Mouse (Mus musculus) heart, embryonic 15.5 days (tissue): Measurements from ENCODE around the gene Pphln1. TPM values are rescaled to one million over a fixed set of nuclear protein-coding genes. Genes with fewer than 3 reads are reported as not detected.
"Not testable (repeated sequence)": the region's sequence is repeated elsewhere in the genome, so short reads cannot be mapped to it uniquely, and the experiment has no call there.

Experiments
- ATAC-seq: fragments of 200-750 bp; cut with Nextera tagmentation; replicated peaks from 2 replicates; pipeline ENCODE4 v1.8.0; 2017; ENCODE audit warnings: low read depth, moderate TSS enrichment; ENCODE audit not compliant: insufficient number of reproducible peaks, insufficient read depth, low FRiP score
- H3K27ac ChIP-seq: fragments of 300-500 bp; sonication (generic); 2 replicates; pipeline ENCODE4 v1.5.1; 2015; ENCODE audit warnings: mild to moderate bottlenecking, inconsistent platforms
- H3K27me3 ChIP-seq: fragments of 300-500 bp; sonication (generic); 2 replicates; pipeline ENCODE4 v1.6.1; 2015; ENCODE audit warnings: inconsistent platforms
- H3K36me3 ChIP-seq: fragments of 300-500 bp; sonication (generic); 2 replicates; pipeline ENCODE4 v1.6.1; 2015; ENCODE audit warnings: mild to moderate bottlenecking, inconsistent platforms
- H3K4me1 ChIP-seq: fragments of 300-500 bp; sonication (generic); replicated peaks from 2 replicates; pipeline ENCODE4 v1.6.1; 2015; ENCODE audit warnings: inconsistent platforms
- H3K4me2 ChIP-seq: fragments of 300-500 bp; sonication (generic); 2 replicates; pipeline ENCODE4 v1.6.1; 2015; ENCODE audit warnings: inconsistent platforms, mild to moderate bottlenecking, moderate library complexity
- H3K4me3 ChIP-seq: fragments of 300-500 bp; sonication (generic); 2 replicates; pipeline ENCODE4 v1.5.1; 2015; ENCODE audit warnings: mild to moderate bottlenecking, inconsistent platforms
- H3K9ac ChIP-seq: fragments of 300-500 bp; sonication (generic); 2 replicates; pipeline ENCODE4 v1.6.1; 2015; ENCODE audit warnings: mild to moderate bottlenecking, inconsistent platforms
- H3K9me3 ChIP-seq: fragments of 300-500 bp; sonication (generic); replicated peaks from 2 replicates; pipeline ENCODE4 v1.6.1; 2016; ENCODE audit warnings: inconsistent platforms
- WGBS: fragments of 180-500 bp; shearing (Covaris S2); methylation state at CpG from one replicate; pipeline ENCODE4 v1.1.7; 2015; ENCODE audit warnings: mixed read lengths; 5-methylcytosine and 5-hydroxymethylcytosine counted together
- polyA plus RNA-seq: library from polyadenylated mRNA; unstranded; fragments of >200 nt; fragmentation: Nextera tagmentation; extraction: Ambion mirVana; gene quantifications from 2 replicates; pipeline ENCODE4 v1.2.1, GENCODE M21; 2015

Gene Pphln1
- polyA plus RNA-seq, result 31.9 and 35.3 TPM in 2 replicates

- Histone ChIP-seq H3K27ac (peak within 1 kb of the TSS; percentile 90), H3K4me3 (peak within 1 kb of the TSS; percentile 100), H3K9ac (peak within 1 kb of the TSS; percentile 98), H3K27me3 (no peaks in the 10 kb centered on the region), H3K4me1 (peaks cover 28% of the 10 kb centered on the region), H3K9me3 (no peaks in the 10 kb centered on the region), H3K36me3 (peaks cover 9% of the 10 kb centered on the region), H3K4me2 (peak within 1 kb of the TSS; percentile 80)
- ATAC-seq, result peak; percentile 91
- WGBS, result 0% methylated on average over 100 of the region's 100 CpGs
Observed at GRCm38 (mm10) chr15:93397826-93398698, at the start of gene Pphln1, which contains the start of gene Zcrb1. Gene Pphln1 (plus strand): TSS chr15:93398350. Gene Zcrb1 (minus strand): TSS chr15:93398334.

DNA sequence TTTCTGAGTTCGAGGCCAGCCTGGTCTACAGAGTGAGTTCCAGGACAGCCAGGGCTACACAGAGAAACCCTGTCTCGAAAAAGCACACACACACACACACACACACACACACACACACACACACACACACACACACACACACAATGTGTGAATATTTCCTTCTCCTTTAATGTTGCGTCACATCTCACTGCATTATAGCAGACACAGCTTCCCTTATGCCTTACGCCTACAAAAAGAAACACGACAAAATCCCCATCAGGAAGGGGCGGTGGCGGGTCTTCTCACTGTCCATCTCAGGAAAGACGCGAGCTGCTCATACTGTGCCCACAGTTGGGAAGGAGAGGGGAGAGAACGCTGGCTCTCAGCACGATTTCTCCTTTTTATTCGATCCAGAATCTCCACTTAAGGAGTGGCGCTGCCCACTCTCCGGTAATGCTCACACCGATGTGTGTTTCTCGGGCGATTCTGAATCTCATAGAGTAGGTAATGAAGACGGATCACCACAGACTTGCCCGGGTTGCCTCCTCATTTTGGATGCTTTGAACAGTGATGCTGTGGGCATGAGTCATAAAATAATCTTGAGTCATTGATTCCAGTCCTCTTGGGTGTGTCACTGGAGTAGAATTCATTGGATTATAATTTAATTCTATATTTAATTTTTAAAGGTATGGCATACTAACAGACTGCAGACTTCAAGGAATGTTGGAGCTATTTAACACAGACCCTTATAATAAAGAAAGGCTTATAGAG, 39.6 kb upstream of the Pphln1 start:
- H3K36me3 ChIP-seq, result no peaks in the 10 kb centered on the region
- H3K4me1 ChIP-seq, result no peaks in the 10 kb centered on the region
- no peak overlapping the region for H3K9ac ChIP-seq
- H3K4me3 ChIP-seq, result no peak overlapping the region
- 88% methylated on average over 18 of the region's 19 CpGs for WGBS
- no peak overlapping the region for H3K4me2 ChIP-seq
- H3K27me3 ChIP-seq, result no peaks in the 10 kb centered on the region
- no peaks in the 10 kb centered on the region for H3K9me3 ChIP-seq
- no peak overlapping the region for H3K27ac ChIP-seq
- no peak for ATAC-seq

- Histone ChIP-seq H3K27me3 (no peaks in the 10 kb centered on the region), H3K4me2 (no peak overlapping the region), H3K4me1 (no peaks in the 10 kb centered on the region), H3K36me3 (no peaks in the 10 kb centered on the region), H3K4me3 (no peak overlapping the region), H3K9me3 (no peaks in the 10 kb centered on the region), H3K27ac (no peak overlapping the region), H3K9ac (no peak overlapping the region)
- 86% methylated on average over 6 of the region's 6 CpGs for WGBS
- ATAC-seq, result no peak
Observed at GRCm38 (mm10) chr15:93365561-93365960, 32.6 kb upstream of the Pphln1 start.

DNA sequence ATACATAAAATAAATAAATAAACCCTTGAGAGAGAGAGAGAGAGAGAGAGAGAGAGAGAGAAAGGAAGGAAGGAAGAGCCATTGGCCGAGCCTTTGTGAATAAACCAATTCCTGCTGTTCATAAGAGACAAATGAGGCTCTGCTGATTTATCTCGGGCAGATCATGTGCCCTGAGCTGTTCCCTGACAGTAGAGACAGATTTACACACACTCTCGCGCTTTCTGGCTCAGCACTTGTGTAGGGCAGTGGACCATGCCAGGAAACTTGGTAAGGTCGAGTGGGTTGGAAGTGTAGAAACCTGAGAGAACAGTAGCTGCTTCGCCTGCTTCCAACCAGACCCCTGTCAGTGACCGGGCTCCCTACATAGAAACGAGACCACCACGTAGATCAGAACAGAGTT, 29.6 kb upstream of the Pphln1 start:
- H3K9ac ChIP-seq, result no peak overlapping the region
- H3K4me3 ChIP-seq, result no peak overlapping the region
- no peak overlapping the region for H3K27ac ChIP-seq
- no peaks in the 10 kb centered on the region for H3K27me3 ChIP-seq
- H3K9me3 ChIP-seq, result no peaks in the 10 kb centered on the region
- 56% methylated on average over 9 of the region's 9 CpGs for WGBS
- no peaks in the 10 kb centered on the region for H3K4me1 ChIP-seq
- H3K36me3 ChIP-seq, result no peaks in the 10 kb centered on the region
- H3K4me2 ChIP-seq, result 0 out of 2 replicates have a peak overlapping the region, but pooled peaks have one; percentile 20
- no peak for ATAC-seq

DNA sequence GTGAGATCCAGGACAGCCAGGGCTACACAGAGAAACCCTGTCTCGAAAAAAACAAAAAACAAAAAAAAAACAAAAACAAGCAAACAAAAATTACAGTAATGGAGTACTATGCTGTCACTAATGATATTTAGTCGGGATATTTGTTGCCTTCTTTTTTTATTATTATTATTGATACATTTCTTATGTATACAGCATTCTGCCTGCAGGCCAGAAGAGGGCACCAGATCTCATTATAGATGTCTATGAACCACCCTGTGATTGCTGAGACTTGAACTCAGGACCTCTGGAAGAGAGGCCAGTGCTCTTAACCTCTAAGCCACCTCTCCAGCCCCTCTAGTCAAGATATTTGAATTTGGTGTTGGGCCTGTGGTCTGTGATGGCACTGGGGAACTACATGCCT, 26.3 kb upstream of the Pphln1 start:
- no peak overlapping the region for H3K4me3 ChIP-seq
- WGBS, result 76% methylated on average over 2 of the region's 2 CpGs
- H3K4me2 ChIP-seq, result no peak overlapping the region
- no peaks in the 10 kb centered on the region for H3K4me1 ChIP-seq
- no peaks in the 10 kb centered on the region for H3K27me3 ChIP-seq
- no peak overlapping the region for H3K27ac ChIP-seq
- H3K9ac ChIP-seq, result no peak overlapping the region
- H3K36me3 ChIP-seq, result no peaks in the 10 kb centered on the region
- no peaks in the 10 kb centered on the region for H3K9me3 ChIP-seq
- ATAC-seq, result no peak

DNA sequence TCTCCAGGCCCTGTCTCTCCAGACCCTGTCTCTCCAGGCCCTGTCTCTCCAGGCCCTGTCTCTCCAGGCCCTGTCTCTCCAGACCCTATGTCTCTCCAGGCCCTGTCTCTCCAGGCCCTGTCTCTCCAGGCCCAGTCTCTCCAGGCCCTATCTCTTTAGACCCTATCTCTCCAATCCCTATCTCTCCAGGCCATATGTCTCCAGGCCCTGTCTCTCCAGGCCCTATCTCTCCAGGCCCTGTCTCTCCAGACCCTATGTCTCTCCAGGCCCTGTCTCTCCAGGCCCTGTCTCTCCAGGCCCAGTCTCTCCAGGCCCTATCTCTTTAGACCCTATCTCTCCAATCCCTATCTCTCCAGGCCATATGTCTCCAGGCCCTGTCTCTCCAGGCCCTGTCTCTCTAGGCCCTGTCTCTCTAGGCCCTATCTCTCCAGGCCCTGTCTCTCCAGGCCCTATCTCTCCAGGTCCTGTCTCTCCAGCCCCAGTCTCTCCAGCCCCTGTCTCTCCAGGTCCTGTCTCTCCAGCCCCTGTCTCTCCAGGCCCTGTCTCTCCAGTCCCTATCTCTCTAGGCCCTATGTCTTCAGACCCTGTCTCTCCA, 25.5 kb upstream of the Pphln1 start:
- H3K9ac ChIP-seq, H3K4me3 ChIP-seq, H3K9me3 ChIP-seq, H3K36me3 ChIP-seq, ATAC-seq, H3K4me1 ChIP-seq, H3K4me2 ChIP-seq, H3K27me3 ChIP-seq, H3K27ac ChIP-seq: not testable (repeated sequence)

DNA sequence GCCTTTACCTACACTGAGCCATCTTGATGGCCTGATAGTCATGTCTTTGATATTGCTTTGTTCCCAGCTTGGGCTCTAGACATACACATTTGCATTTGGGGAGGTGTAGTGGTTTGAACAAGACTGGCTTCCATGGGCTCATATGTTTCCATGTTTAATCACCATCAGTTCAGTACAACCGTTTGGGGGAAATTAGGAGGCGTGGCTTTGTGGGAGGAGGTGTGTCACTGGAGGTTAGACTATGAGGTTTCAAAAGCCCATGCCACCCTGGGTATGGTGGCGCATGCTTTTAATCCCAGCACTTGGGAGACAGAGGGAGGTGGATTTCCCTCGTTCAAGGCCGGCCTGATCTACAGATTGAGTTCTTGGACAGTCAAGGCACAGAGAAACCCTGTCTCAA, 22.5 kb upstream of the Pphln1 start:
- Histone ChIP-seq H3K4me3 (no peak overlapping the region), H3K9me3 (no peaks in the 10 kb centered on the region), H3K4me2 (no peak overlapping the region), H3K4me1 (no peaks in the 10 kb centered on the region), H3K27ac (no peak overlapping the region), H3K36me3 (no peaks in the 10 kb centered on the region), H3K27me3 (no peaks in the 10 kb centered on the region), H3K9ac (no peak overlapping the region)
- no peak for ATAC-seq
- 89% methylated on average over 5 of the region's 5 CpGs for WGBS

DNA sequence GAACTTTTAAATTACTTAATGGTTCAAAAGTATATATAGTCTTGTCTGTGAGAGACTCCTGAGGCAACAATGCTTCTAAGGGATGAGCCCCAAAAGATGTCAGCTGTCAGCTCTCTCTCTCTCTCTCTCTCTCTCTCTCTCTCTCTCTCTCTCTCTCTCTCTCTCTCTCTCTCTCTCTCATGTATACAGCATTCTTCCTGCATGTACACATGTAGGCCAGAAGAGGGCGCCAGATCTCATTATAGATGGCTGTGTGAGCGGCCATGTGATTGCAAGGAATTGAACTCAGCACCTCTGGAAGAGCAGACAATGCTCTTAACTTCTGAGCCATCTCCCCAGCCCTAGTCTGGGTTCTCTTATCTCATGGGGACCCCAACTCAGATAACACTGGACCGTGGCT, 19.0 kb upstream of the Pphln1 start:
- Histone ChIP-seq H3K9me3 (no peaks in the 10 kb centered on the region), H3K27ac (no peak overlapping the region), H3K27me3 (no peaks in the 10 kb centered on the region), H3K4me2 (no peak overlapping the region), H3K36me3 (no peaks in the 10 kb centered on the region), H3K4me1 (no peaks in the 10 kb centered on the region), H3K9ac (no peak overlapping the region), H3K4me3 (no peak overlapping the region)
- 69% methylated on average over 3 of the region's 3 CpGs for WGBS
- no peak for ATAC-seq

DNA sequence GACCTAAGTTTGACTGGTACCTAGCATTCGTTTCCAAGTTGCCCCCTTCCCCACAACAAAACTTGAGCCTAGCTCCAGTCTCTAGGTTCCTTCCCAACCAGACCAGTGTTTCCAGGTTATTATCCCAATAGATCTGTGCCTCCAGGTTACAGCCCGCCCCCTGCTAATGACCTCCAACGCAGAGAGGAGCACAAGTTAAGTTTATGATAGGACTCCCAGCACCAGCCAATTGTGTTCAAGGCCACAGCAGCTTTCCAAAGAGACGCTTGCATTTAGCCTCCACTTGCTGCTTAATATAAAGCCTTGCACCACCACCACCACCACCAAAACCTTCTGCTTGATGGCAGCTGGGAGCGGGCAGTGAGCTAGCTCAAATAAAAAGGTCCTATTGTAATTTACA, 16.8 kb upstream of the Pphln1 start:
- no peak for ATAC-seq
- no peak overlapping the region for H3K4me3 ChIP-seq
- H3K4me1 ChIP-seq, result no peaks in the 10 kb centered on the region
- H3K9me3 ChIP-seq, result no peaks in the 10 kb centered on the region
- peaks cover 12% of the 10 kb centered on the region for H3K36me3 ChIP-seq
- no peak overlapping the region for H3K27ac ChIP-seq
- 60% methylated on average over 5 of the region's 5 CpGs for WGBS
- H3K27me3 ChIP-seq, result no peaks in the 10 kb centered on the region
- no peak overlapping the region for H3K9ac ChIP-seq
- no peak overlapping the region for H3K4me2 ChIP-seq

GRCm38 (mm10) chr15:93397269-93397668, 881 bp upstream of the Pphln1 start:
- no peaks in the 10 kb centered on the region for H3K27me3 ChIP-seq
- peaks cover 9% of the 10 kb centered on the region for H3K36me3 ChIP-seq
- H3K9ac ChIP-seq, result peak overlapping the region; percentile 98
- peaks cover 28% of the 10 kb centered on the region for H3K4me1 ChIP-seq
- no peaks in the 10 kb centered on the region for H3K9me3 ChIP-seq
- WGBS, result 3% methylated on average over 11 of the region's 11 CpGs
- peak overlapping the region; percentile 100 for H3K4me3 ChIP-seq
- no peak overlapping the region for H3K27ac ChIP-seq
- H3K4me2 ChIP-seq, result peak overlapping the region; percentile 80
- no peak for ATAC-seq
